Mouse (Mus musculus) MEL (cell line): ENCODE data around the gene Shprh. TPM values are rescaled to one million over a fixed set of nuclear protein-coding genes. Genes with fewer than 3 reads are reported as not detected.
"Not testable (repeated sequence)": the region's sequence is repeated elsewhere in the genome, so short reads cannot be mapped to it uniquely, and the experiment has no call there.

Experiments
- DNase-seq: peaks from one replicate; pipeline ENCODE4 v3.0.0; 2011; ENCODE audit warnings: low read depth, low spot score
- H3K27ac ChIP-seq: 2 replicates; pipeline ENCODE4 v1.5.1; 2012; ENCODE audit warnings: low read depth, mild to moderate bottlenecking, control low read depth, low read length, moderate library complexity; ENCODE audit not compliant: control insufficient read depth
- H3K27me3 ChIP-seq, 2 experiments: fragments of 150-350 bp in 1 of 2; sonication (generic) in 1 of 2; 2 replicates each; pipeline ENCODE4 v1.6.1; 2012; ENCODE audit warnings: low read length in 2 of 2, mild to moderate bottlenecking in 2 of 2, improper control_type of control experiment in 1 of 2, moderate library complexity in 1 of 2; ENCODE audit not compliant: insufficient read depth in 2 of 2, control insufficient read depth in 1 of 2
- H3K36me3 ChIP-seq, 2 experiments: 2 replicates each; pipeline ENCODE4 v1.6.1; 2012 to 2014; ENCODE audit warnings: low read length in 2 of 2, improper control_type of control experiment in 1 of 2, inconsistent platforms in 1 of 2, mild to moderate bottlenecking in 1 of 2; ENCODE audit not compliant: insufficient read depth in 2 of 2, control insufficient read depth in 1 of 2
- H3K4me1 ChIP-seq, 2 experiments: fragments of 150-350 bp in 1 of 2; sonication (generic) in 1 of 2; 2 replicates each; pipeline ENCODE4 v1.6.1; 2012; ENCODE audit warnings: low read length in 2 of 2, improper control_type of control experiment in 1 of 2, mild to moderate bottlenecking in 1 of 2; ENCODE audit not compliant: insufficient read depth in 2 of 2, control insufficient read depth in 1 of 2
- H3K4me3 ChIP-seq, 2 experiments: fragments of 150-350 bp in 1 of 2; sonication (generic) in 1 of 2; 2 replicates each; pipeline ENCODE4 v1.5.1; 2012; ENCODE audit warnings: low read depth in 2 of 2, low read length in 2 of 2, mild to moderate bottlenecking in 2 of 2, moderate library complexity in 2 of 2, control low read depth in 1 of 2, improper control_type of control experiment in 1 of 2; ENCODE audit not compliant: control insufficient read depth in 1 of 2, insufficient read depth in 1 of 2
- H3K79me2 ChIP-seq: 2 replicates; pipeline ENCODE4 v1.6.1; 2012; ENCODE audit warnings: mild to moderate bottlenecking, low read length, moderate library complexity; ENCODE audit not compliant: control insufficient read depth, poor library complexity, insufficient read depth
- H3K9ac ChIP-seq: 2 replicates; pipeline ENCODE4 v1.6.1; 2012; ENCODE audit warnings: low read depth, mild to moderate bottlenecking, control low read depth, low read length, moderate library complexity; ENCODE audit not compliant: control insufficient read depth, poor library complexity, severe bottlenecking
- H3K9me3 ChIP-seq: fragments of 150-350 bp; sonication (generic); replicated peaks from 2 replicates; pipeline ENCODE4 v1.6.1; 2012; ENCODE audit warnings: mild to moderate bottlenecking, low read length, improper control_type of control experiment, moderate library complexity; ENCODE audit not compliant: insufficient read depth
- CHD2 ChIP-seq: IDR thresholded peaks from 2 replicates; pipeline ENCODE4 v1.6.1; 2011; ENCODE audit warnings: low read length, improper control_type of control experiment
- CTCF ChIP-seq, 3 experiments: IDR thresholded peaks in 2 of 3; conservative IDR thresholded peaks in 1 of 3; 2 replicates each; pipeline ENCODE4 v1.5.1; 2011 to 2012; ENCODE audit warnings: low read length in 3 of 3, low read depth in 2 of 3, mild to moderate bottlenecking in 2 of 3, improper control_type of control experiment in 1 of 3, inconsistent platforms in 1 of 3, mixed read lengths in 1 of 3, moderate library complexity in 1 of 3; ENCODE audit not compliant: control insufficient read depth in 1 of 3, insufficient read depth in 1 of 3, poor library complexity in 1 of 3, severe bottlenecking in 1 of 3
- E2F4 ChIP-seq: IDR thresholded peaks from 2 replicates; pipeline ENCODE4 v1.6.1; 2011; ENCODE audit warnings: low read depth, low read length, improper control_type of control experiment, borderline replicate concordance
- ELF1 ChIP-seq: IDR thresholded peaks from 2 replicates; pipeline ENCODE4 v1.6.1; 2014; ENCODE audit warnings: low read depth, mild to moderate bottlenecking, inconsistent platforms, low read length, improper control_type of control experiment, moderate library complexity
- EP300 ChIP-seq, 2 experiments: IDR thresholded peaks; 2 replicates each; pipeline ENCODE4 v1.6.1; 2011; ENCODE audit warnings: improper control_type of control experiment in 2 of 2, low read length in 2 of 2, low read depth in 1 of 2, mild to moderate bottlenecking in 1 of 2
- HCFC1 ChIP-seq: IDR thresholded peaks from 2 replicates; pipeline ENCODE4 v1.6.1; 2012; ENCODE audit warnings: low read depth, mild to moderate bottlenecking, inconsistent platforms, low read length, improper control_type of control experiment, moderate library complexity
- JUND ChIP-seq: IDR thresholded peaks from 2 replicates; pipeline ENCODE4 v1.6.1; 2011; ENCODE audit warnings: low read depth, mild to moderate bottlenecking, improper control_type of control experiment, low read length
- KAT2A ChIP-seq: conservative IDR thresholded peaks from 2 replicates; pipeline ENCODE4 v1.6.1; 2012; ENCODE audit warnings: low read depth, low read length, improper control_type of control experiment, inconsistent platforms
- MAZ ChIP-seq: IDR thresholded peaks from 2 replicates; pipeline ENCODE4 v1.6.1; 2012; ENCODE audit warnings: low read depth, mild to moderate bottlenecking, inconsistent platforms, low read length, improper control_type of control experiment
- MYB ChIP-seq: IDR thresholded peaks from 2 replicates; pipeline ENCODE4 v1.6.1; 2011; ENCODE audit warnings: mild to moderate bottlenecking, low read depth, low read length, improper control_type of control experiment
- NELFE ChIP-seq: IDR thresholded peaks from 2 replicates; pipeline ENCODE4 v1.6.1; 2011; ENCODE audit warnings: low read depth, low read length, improper control_type of control experiment
- NRF1 ChIP-seq: IDR thresholded peaks from 2 replicates; pipeline ENCODE4 v1.6.1; 2014; ENCODE audit warnings: low read depth, mild to moderate bottlenecking, inconsistent platforms, low read length, improper control_type of control experiment, moderate library complexity; ENCODE audit not compliant: poor library complexity, insufficient read depth, severe bottlenecking
- POLR2AphosphoS2 ChIP-seq: IDR thresholded peaks from 2 replicates; pipeline ENCODE4 v1.6.1; 2011; ENCODE audit warnings: low read length, improper control_type of control experiment
- POLR2AphosphoS5 ChIP-seq: IDR thresholded peaks from 2 replicates; pipeline ENCODE4 v1.6.1; 2012; ENCODE audit warnings: low read depth, borderline replicate concordance, mild to moderate bottlenecking, inconsistent platforms, low read length, moderate library complexity, mixed read lengths
- RAD21 ChIP-seq: IDR thresholded peaks from 2 replicates; pipeline ENCODE4 v1.6.1; 2011; ENCODE audit warnings: mild to moderate bottlenecking, low read depth, low read length, improper control_type of control experiment
- SMC3 ChIP-seq: IDR thresholded peaks from 2 replicates; pipeline ENCODE4 v1.6.1; 2011; ENCODE audit warnings: low read depth, low read length, improper control_type of control experiment
- TAL1 ChIP-seq: IDR thresholded peaks from 2 replicates; pipeline ENCODE4 v1.6.1; 2012; ENCODE audit warnings: mild to moderate bottlenecking, inconsistent platforms, low read length, moderate library complexity, mixed read lengths
- TBP ChIP-seq: IDR thresholded peaks from 2 replicates; pipeline ENCODE4 v1.8.0; 2011; ENCODE audit warnings: low read depth, low read length, improper control_type of control experiment
- USF1 ChIP-seq: IDR thresholded peaks from 2 replicates; pipeline ENCODE4 v1.6.1; 2014; ENCODE audit warnings: low read depth, mild to moderate bottlenecking, inconsistent platforms, low read length, improper control_type of control experiment, moderate library complexity
- USF2 ChIP-seq, 2 experiments: IDR thresholded peaks; 2 replicates each; pipeline ENCODE4 v1.6.1; 2011 to 2012; ENCODE audit warnings: improper control_type of control experiment in 2 of 2, low read length in 2 of 2, borderline replicate concordance in 1 of 2, inconsistent platforms in 1 of 2, low read depth in 1 of 2, mild to moderate bottlenecking in 1 of 2; ENCODE audit not compliant: insufficient read depth in 1 of 2
- ZKSCAN1 ChIP-seq: IDR thresholded peaks from 2 replicates; pipeline ENCODE4 v1.6.1; 2012; ENCODE audit warnings: low read depth, mild to moderate bottlenecking, inconsistent platforms, low read length, improper control_type of control experiment, moderate library complexity
- polyA plus RNA-seq, 2 experiments: library from polyadenylated mRNA; stranded (reverse) in 1 of 2; unstranded in 1 of 2; fragments of >175 nt in 1 of 2; fragments of >200 nt in 1 of 2; gene quantifications; 2 replicates each; pipeline versions ENCODE4 v1.2.1 to v1.2.4; 2012; ENCODE audit warnings: low replicate concordance in 2 of 2, low read depth in 1 of 2; ENCODE audit not compliant: insufficient read length in 2 of 2, insufficient read depth in 1 of 2, missing spikeins in 1 of 2
- total RNA-seq: library from RNA; depleted of rRNA; stranded (reverse); fragments of 300-350 nt; gene quantifications from 2 replicates; pipeline ENCODE4 v1.2.3, GENCODE M21; 2012

Shprh gene
- total and polyA plus RNA-seq, 3 experiments = 11.0 to 13.3 TPM; not detected in 1

DNA sequence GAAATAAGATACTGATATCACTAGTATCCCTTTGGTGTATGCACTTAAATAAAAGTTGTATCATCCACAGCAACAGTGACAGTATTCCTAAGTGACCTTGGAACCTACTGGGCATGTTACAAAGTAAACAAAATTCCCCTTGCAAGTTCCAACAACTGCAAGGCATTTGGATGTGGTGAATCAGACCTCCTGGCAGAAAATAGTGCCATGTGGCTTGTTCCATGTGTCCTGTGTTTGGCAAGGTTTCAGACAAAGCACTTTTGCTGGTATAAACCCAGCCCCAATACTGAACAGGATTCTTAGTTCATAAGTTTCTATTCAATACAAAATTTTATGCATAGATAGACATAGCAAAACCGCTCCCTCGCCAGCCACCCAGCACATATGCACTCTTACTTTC, 49.1 kb downstream of the Shprh start:
- Histone ChIP-seq H3K79me2 (no peaks in the 10 kb centered on the region), H3K4me1 (no peaks in the 10 kb centered on the region), H3K36me3 (peaks cover 1 to 46% of the 10 kb centered on the region in 2 experiments; a peak in 2 of 4 replicates), H3K9ac (no peak overlapping the region), H3K9me3 (no peaks in the 10 kb centered on the region), H3K4me3 (no peak overlapping the region), H3K27me3 (no peaks in the 10 kb centered on the region), H3K27ac (no peak overlapping the region)
- no peak for DNase-seq
- TF ChIP-seq KAT2A (no peak), RAD21 (no peak), EP300 (IDR thresholded peaks at IDR 0.05; ENCODE audit: low read depth in 1 of 2, low read length in 2 of 2) (no peak), POLR2AphosphoS5 (no peak), MYB (no peak), ELF1 (no peak), TBP (no peak), TAL1 (no peak), USF2 (IDR thresholded peaks at IDR 0.05; ENCODE audit: borderline replicate concordance in 1 of 2, insufficient read depth in 1 of 2, low read depth in 1 of 2, low read length in 2 of 2) (no peak)

- no peak for DNase-seq
- TF ChIP-seq ZKSCAN1 (no peak), HCFC1 (no peak), POLR2AphosphoS2 (no peak), MAZ (no peak), CTCF (IDR thresholded peaks at IDR 0.05 in 2 of 3, conservative IDR thresholded peaks at IDR 0.05 in 1 of 3; ENCODE audit: control insufficient read depth in 1 of 3, insufficient read depth in 1 of 3, low read depth in 2 of 3, low read length in 3 of 3, poor library complexity in 1 of 3, severe bottlenecking in 1 of 3) (no peak), NRF1 (no peak), JUND (no peak), CHD2 (no peak), SMC3 (no peak), NELFE (no peak), USF1 (no peak), E2F4 (no peak)
- no peaks in the 10 kb centered on the region for H3K9me3 ChIP-seq
- no peaks in the 10 kb centered on the region for H3K79me2 ChIP-seq
- H3K9ac ChIP-seq = no peak overlapping the region
- no peaks in the 10 kb centered on the region for H3K4me1 ChIP-seq
- H3K36me3 ChIP-seq = peaks cover 2 to 39% of the 10 kb centered on the region in 2 experiments; a peak in 2 of 4 replicates
- H3K27ac ChIP-seq = no peak overlapping the region
- no peaks in the 10 kb centered on the region for H3K27me3 ChIP-seq
- no peak overlapping the region for H3K4me3 ChIP-seq
Observed at GRCm38 (mm10) chr10:11199980-11200379, 50.8 kb downstream of the Shprh start.

- not testable (repeated sequence) for H3K79me2 ChIP-seq, H3K27me3 ChIP-seq, H3K4me1 ChIP-seq, H3K27ac ChIP-seq, DNase-seq, H3K9ac ChIP-seq, H3K9me3 ChIP-seq, H3K4me3 ChIP-seq
- H3K36me3 ChIP-seq = peaks cover 21 to 49% of the 10 kb centered on the region in 2 experiments
Observed at GRCm38 (mm10) chr10:11205883-11206282, 56.7 kb downstream of the Shprh start.
